Mouse (Mus musculus): ENCODE measurements around the gene Cry1.

Gene Cry1

GRCm38 (mm10) chr10:85176640-85177039 is 8.2 kb downstream of the Cry1 start:
- in situ Hi-C loops (cut with MboI; ENCODE audit: low pct_unique_long_range_greater_than_20kb in 1 of 2, low sequenced_read_pairs in 2 of 2, unreplicated experiment in 1 of 2) = no loop called here

DNA sequence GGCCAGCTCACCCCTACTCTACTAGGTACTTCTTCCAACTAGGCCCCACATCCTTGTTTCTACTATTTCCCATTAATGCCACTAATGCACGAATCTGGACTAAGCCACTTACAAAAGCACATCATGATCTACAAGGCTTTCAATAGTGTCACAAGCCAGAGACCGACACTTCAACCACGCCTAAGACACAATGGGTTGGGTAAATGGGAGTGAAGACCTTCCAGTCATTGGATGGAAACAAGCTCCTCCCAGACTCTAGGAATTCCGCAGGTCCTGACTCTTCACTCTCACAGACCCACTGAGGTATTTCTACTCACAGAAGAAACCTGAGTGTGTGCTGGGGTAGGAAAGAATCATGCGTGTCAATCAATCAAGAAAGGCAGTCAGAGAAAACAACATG is 19.6 kb downstream of the Cry1 start:
- in situ Hi-C loops (cut with MboI; ENCODE audit: low pct_unique_long_range_greater_than_20kb in 1 of 2, low sequenced_read_pairs in 2 of 2, unreplicated experiment in 1 of 2) = no loop called here

- in situ Hi-C loops (cut with MboI; ENCODE audit: low pct_unique_long_range_greater_than_20kb in 1 of 2, low sequenced_read_pairs in 2 of 2, unreplicated experiment in 1 of 2) = no loop called here
Measured at GRCm38 (mm10) chr10:85164791-85165190, 20.1 kb downstream of the Cry1 start.

- in situ Hi-C loops (cut with MboI; ENCODE audit: low pct_unique_long_range_greater_than_20kb in 1 of 2, low sequenced_read_pairs in 2 of 2, unreplicated experiment in 1 of 2) = no loop called here
Measured at GRCm38 (mm10) chr10:85161745-85162351, 23.0 kb downstream of the Cry1 start.

GRCm38 (mm10) chr10:85159989-85160619 is 24.8 kb downstream of the Cry1 start:
- in situ Hi-C loops (cut with MboI; ENCODE audit: low pct_unique_long_range_greater_than_20kb in 1 of 2, low sequenced_read_pairs in 2 of 2, unreplicated experiment in 1 of 2) = no loop called here

DNA sequence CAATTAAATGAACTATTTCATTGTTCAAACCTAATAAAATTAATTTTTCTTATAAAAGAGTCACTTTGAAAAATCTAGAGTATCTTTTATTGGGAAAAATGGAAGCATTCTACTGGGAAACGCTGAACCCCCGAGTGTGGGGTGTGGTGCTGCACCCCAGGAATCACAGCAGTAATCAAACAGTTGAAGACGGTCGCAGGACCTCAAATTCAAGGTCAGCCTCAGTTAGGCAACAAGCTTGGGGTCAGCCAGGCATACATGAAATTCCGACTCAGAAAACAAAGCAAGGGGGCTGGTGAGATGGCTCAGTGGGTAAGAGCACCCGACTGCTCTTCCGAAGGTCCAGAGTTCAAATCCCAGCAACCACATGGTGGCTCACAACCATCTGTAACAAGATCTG is 27.4 kb downstream of the Cry1 start:
- in situ Hi-C loops (cut with MboI; ENCODE audit: low pct_unique_long_range_greater_than_20kb in 1 of 2, low sequenced_read_pairs in 2 of 2, unreplicated experiment in 1 of 2) = no loop called here

- in situ Hi-C loops (cut with MboI; ENCODE audit: low pct_unique_long_range_greater_than_20kb in 1 of 2, low sequenced_read_pairs in 2 of 2, unreplicated experiment in 1 of 2) = no loop called here
Measured at GRCm38 (mm10) chr10:85154195-85154594, 30.7 kb downstream of the Cry1 start.

GRCm38 (mm10) chr10:85149226-85149625 is 35.6 kb downstream of the Cry1 start:
- in situ Hi-C loops (cut with MboI; ENCODE audit: low pct_unique_long_range_greater_than_20kb in 1 of 2, low sequenced_read_pairs in 2 of 2, unreplicated experiment in 1 of 2) = no loop called here

DNA sequence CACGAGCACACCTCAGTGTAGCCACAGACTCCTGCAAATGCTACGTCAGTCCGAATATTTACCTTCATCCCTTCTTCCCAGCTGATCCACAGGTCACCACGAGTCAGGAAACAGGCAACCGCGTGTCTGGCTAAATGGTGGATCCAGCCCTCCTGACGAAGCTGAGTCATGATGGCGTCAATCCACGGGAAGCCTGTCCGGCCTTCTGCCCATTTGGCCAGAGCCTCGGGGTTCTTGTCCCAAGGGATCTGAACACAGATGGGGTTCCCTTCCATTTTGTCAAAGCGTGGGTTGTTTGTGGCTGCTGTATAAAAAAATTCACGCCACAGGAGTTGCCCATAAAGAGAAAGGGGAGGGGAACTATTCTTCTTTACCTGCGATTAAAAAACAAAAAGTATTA is 38.6 kb downstream of the Cry1 start:
- in situ Hi-C loops (cut with MboI; ENCODE audit: low pct_unique_long_range_greater_than_20kb in 1 of 2, low sequenced_read_pairs in 2 of 2, unreplicated experiment in 1 of 2) = no loop called here

DNA sequence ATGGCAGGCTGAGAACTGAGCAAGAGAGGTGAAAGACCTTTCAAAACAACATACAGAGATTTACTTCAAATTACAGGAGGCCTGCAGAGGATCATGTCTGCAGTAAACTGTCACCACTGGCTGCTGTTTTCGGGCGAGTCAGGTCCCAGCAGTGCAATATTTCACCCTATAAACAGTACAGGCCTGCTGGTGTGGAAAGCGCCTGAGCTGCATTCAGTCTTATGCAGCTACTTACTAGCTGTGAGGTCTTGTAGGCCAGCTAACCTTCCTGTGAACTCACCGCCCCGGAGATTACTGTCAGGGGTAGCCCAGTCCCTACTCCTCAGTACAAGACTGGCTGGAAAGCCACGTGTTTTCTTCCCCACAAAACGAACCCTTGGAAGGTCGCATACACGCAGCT is 43.4 kb downstream of the Cry1 start:
- in situ Hi-C loops (cut with MboI; ENCODE audit: low pct_unique_long_range_greater_than_20kb in 1 of 2, low sequenced_read_pairs in 2 of 2, unreplicated experiment in 1 of 2) = no loop called here

DNA sequence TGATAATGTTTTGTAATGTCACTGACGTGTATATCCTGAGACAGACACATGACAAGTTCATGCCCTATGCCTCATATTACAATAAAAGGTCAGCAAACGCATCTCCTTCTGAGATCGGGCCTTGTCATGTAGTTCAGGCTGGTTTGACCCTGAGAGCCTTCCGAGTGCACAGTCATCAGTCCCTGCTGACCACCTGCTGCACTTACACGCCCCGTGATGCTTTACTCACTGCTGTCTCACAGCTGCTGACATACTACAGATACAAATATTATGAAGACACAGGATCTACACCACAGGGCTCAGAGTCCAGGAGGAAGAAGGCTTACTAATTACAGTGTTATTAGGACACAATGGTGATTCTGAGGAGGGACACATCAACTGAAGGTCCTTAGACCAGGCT is 48.3 kb downstream of the Cry1 start:
- in situ Hi-C loops (cut with MboI; ENCODE audit: low pct_unique_long_range_greater_than_20kb in 1 of 2, low sequenced_read_pairs in 2 of 2, unreplicated experiment in 1 of 2) = no loop called here

- in situ Hi-C loops (cut with MboI; ENCODE audit: low pct_unique_long_range_greater_than_20kb in 1 of 2, low sequenced_read_pairs in 2 of 2, unreplicated experiment in 1 of 2) = no loop called here
Measured at GRCm38 (mm10) chr10:85128453-85128852, 56.4 kb downstream of the Cry1 start.

DNA sequence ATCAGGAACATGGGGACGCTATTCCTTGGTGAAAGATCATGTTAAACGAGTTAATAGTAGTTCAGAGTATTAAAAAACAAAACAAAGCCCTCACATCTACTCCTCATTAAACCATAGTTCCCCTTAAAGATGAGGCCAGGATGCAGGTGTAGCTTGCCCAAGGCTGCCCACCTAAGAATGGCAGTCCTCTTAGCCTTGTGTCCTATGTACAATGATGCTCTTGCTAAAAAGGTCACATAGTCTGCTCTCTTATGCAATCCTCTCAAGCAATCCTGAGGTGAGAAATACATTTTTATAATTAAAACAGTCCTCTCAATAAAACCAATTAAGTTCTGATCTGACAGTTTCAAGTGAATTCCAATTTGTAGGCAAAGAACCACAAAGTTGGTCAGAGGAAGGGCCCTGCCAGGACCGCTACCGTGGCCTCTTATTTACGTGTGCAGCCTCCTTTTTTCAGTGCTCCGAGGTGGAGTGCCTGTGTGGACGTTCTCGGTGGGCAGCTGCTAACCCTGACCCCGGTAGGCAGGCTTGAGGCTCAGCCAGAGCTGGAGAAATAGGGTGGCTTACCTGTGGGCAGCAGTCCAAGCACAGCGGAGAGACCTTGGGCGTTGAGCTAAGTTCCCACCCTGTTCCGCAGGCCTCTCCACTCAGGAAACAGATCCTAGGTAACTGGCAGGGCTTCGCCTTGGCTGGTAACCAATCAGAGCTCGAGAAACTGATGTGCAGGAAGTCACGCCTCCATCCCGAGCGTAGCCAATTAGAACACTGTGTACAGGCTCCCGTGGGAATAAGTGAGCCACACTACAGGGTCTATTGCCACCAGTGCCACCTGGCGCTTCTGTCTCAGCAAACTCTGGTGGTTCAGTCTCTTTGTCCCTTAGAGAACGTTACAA is 57.2 kb downstream of the Cry1 start, which contains the start of gene Mterf2:
Gene Mterf2, minus strand, starts transcription at position 633 of the 893 bp plus-strand sequence.
- in situ Hi-C loops (cut with MboI; ENCODE audit: low pct_unique_long_range_greater_than_20kb in 1 of 2, low sequenced_read_pairs in 2 of 2, unreplicated experiment in 1 of 2) = no loop called here

DNA sequence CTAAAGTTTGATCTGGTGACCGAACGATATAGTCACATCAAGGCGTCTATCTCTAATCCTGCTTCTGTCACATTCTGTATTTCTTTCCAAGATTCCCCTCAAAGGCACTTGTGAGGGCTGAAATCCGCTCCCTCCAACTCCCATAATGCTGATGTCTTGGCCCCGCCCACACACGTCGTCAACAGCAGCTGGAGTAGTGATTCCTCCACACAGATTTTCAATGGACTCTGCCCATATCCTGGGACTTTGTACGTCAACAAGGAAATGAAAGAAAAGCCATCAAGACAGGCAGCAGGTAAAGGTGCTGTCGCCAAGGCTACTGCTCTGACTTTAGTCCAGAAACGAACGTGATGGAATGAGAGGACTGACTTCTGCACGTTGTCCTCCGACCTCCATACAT is 59.7 kb downstream of the Cry1 start:
- in situ Hi-C loops (cut with MboI; ENCODE audit: low pct_unique_long_range_greater_than_20kb in 1 of 2, low sequenced_read_pairs in 2 of 2, unreplicated experiment in 1 of 2) = no loop called here

GRCm38 (mm10) chr10:85114409-85114808 is 70.5 kb downstream of the Cry1 start:
- in situ Hi-C loops (cut with MboI; ENCODE audit: low pct_unique_long_range_greater_than_20kb in 1 of 2, low sequenced_read_pairs in 2 of 2, unreplicated experiment in 1 of 2) = no loop called here

GRCm38 (mm10) chr10:85103085-85103885 is 81.6 kb downstream of the Cry1 start:
- in situ Hi-C loops (cut with MboI; ENCODE audit: low pct_unique_long_range_greater_than_20kb in 1 of 2, low sequenced_read_pairs in 2 of 2, unreplicated experiment in 1 of 2) = no loop called here

GRCm38 (mm10) chr10:85102247-85103084 is 82.4 kb downstream of the Cry1 start, which contains the start of the genes Fhl4 and Tmem263:
Gene Fhl4, minus strand, starts transcription at chr10:85102495.
Gene Tmem263, plus strand, starts transcription at chr10:85102627.
- in situ Hi-C loops (cut with MboI; ENCODE audit: low pct_unique_long_range_greater_than_20kb in 1 of 2, low sequenced_read_pairs in 2 of 2, unreplicated experiment in 1 of 2) = no loop called here

- in situ Hi-C loops (cut with MboI; ENCODE audit: low pct_unique_long_range_greater_than_20kb in 1 of 2, low sequenced_read_pairs in 2 of 2, unreplicated experiment in 1 of 2) = no loop called here
Measured at GRCm38 (mm10) chr10:85101841-85102240, 83.0 kb downstream of the Cry1 start.
